In genomic region chr9:61379016-61379634, GRCm38 (mm10) we compare ENCODE assay signal across 10 mouse cellular contexts. TPM values are rescaled to one million over a fixed set of nuclear protein-coding genes. Genes with fewer than 3 reads are reported as not detected.
DNase-seq lines count a peak whose midpoint lies in the region; ATAC-seq and TF ChIP-seq lines count a peak whose summit lies in the region.
"Had no signal": no experiment of that assay in that cellular context is flagged by ENCODE, and none has a peak within 500 bp of the region (broad histone marks: within the 10 kb centered on the region; RNA-seq: fewer than 3 reads in every experiment).

No protein-coding gene starts in this region.

- no peak for ATAC-seq in kidney, embryonic 14.5 days (ENCODE audit: low FRiP score, low TSS enrichment)
- ATAC-seq in forebrain, embryonic 12.5 days (ENCODE audit: low FRiP score), result no peak
- peak; percentile 8; the same call in 1 of the 2 replicates for ATAC-seq in kidney, postnatal 0 days (replicated peaks; ENCODE audit: low FRiP score, low read depth)
- no peak for ATAC-seq in midbrain, embryonic 16.5 days

- H3K9me3 ChIP-seq in kidney, embryonic 14.5 days (ENCODE audit: control insufficient read depth, low read length), result no peaks in the 10 kb centered on the region
- no peaks in the 10 kb centered on the region for H3K9me3 ChIP-seq in forebrain, embryonic 12.5 days
- H3K9me3 ChIP-seq in kidney, postnatal 0 days (replicated peaks; ENCODE audit: low read length), result no peaks in the 10 kb centered on the region
- H3K9me3 ChIP-seq in midbrain, embryonic 16.5 days (replicated peaks; ENCODE audit: control insufficient read depth, low read length, poor library complexity, severe bottlenecking), result no peaks in the 10 kb centered on the region
- H3K9me3 ChIP-seq: megakaryocyte, embryonic 14.5 days had no signal

- TF ChIP-seq CTCF in kidney, postnatal 0 days (IDR thresholded peaks at IDR 0.05; ENCODE audit: low read depth), result peak; percentile 53

- no peak overlapping the region for H3K9ac ChIP-seq in kidney, embryonic 14.5 days (ENCODE audit: low read depth, low read length)
- H3K9ac ChIP-seq in forebrain, embryonic 12.5 days, result 0 out of 2 replicates have a peak overlapping the region, but pooled peaks have one; percentile 9
- H3K9ac ChIP-seq in kidney, postnatal 0 days (ENCODE audit: low read depth, low read length), result no peak overlapping the region
- no peak overlapping the region for H3K9ac ChIP-seq in midbrain, embryonic 16.5 days (ENCODE audit: low read depth, low read length)

- H3K4me3 ChIP-seq in kidney, embryonic 14.5 days (ENCODE audit: low read length), result no peak overlapping the region
- no peak overlapping the region for H3K4me3 ChIP-seq in forebrain, embryonic 12.5 days (replicated peaks)
- no peak overlapping the region for H3K4me3 ChIP-seq in kidney, postnatal 0 days (replicated peaks; ENCODE audit: low read depth, low read length)
- H3K4me3 ChIP-seq in midbrain, embryonic 16.5 days (ENCODE audit: low read depth, low read length), result no peak overlapping the region
- H3K4me3 ChIP-seq: left cerebral cortex, adult 2 months had no signal

- H3K4me2 ChIP-seq in kidney, embryonic 14.5 days (replicated peaks; ENCODE audit: low read depth, low read length), result no peak overlapping the region
- H3K4me2 ChIP-seq in forebrain, embryonic 12.5 days, result peak overlapping the region; percentile 72
- H3K4me2 ChIP-seq in kidney, postnatal 0 days (ENCODE audit: low read length), result no peak overlapping the region
- peak overlapping the region; percentile 94 for H3K4me2 ChIP-seq in midbrain, embryonic 16.5 days (ENCODE audit: low read length)

- peaks cover 53% of the 10 kb centered on the region; the same call in 1 of the 2 replicates for H3K36me3 ChIP-seq in kidney, embryonic 14.5 days (ENCODE audit: control insufficient read depth, insufficient read depth, low read length)
- peaks cover 38% of the 10 kb centered on the region for H3K36me3 ChIP-seq in forebrain, embryonic 12.5 days (replicated peaks)
- peaks cover 21% of the 10 kb centered on the region for H3K36me3 ChIP-seq in kidney, postnatal 0 days (ENCODE audit: insufficient read depth, low read length)
- no peaks in the 10 kb centered on the region for H3K36me3 ChIP-seq in midbrain, embryonic 16.5 days (ENCODE audit: control insufficient read depth, insufficient read depth, low read length)

- peaks cover 76% of the 10 kb centered on the region for H3K4me1 ChIP-seq in kidney, embryonic 14.5 days (ENCODE audit: control insufficient read depth, insufficient read depth, low read length)
- H3K4me1 ChIP-seq in forebrain, embryonic 12.5 days, result peaks cover 98% of the 10 kb centered on the region
- H3K4me1 ChIP-seq in kidney, postnatal 0 days (replicated peaks; ENCODE audit: insufficient read depth, low read length), result peaks cover 42% of the 10 kb centered on the region
- H3K4me1 ChIP-seq in midbrain, embryonic 16.5 days (ENCODE audit: control insufficient read depth, insufficient read depth, low read length), result peaks cover 86% of the 10 kb centered on the region

- 60% methylated on average over 11 of the region's 11 CpGs for WGBS in kidney, embryonic 14.5 days
- 61% methylated on average over 11 of the region's 11 CpGs for whole genome bisulfite sequencing in forebrain, embryonic 12.5 days
- WGBS in kidney, postnatal 0 days, result 68% methylated on average over 11 of the region's 11 CpGs
- WGBS in midbrain, embryonic 16.5 days, result 55% methylated on average over 11 of the region's 11 CpGs

- no peaks in the 10 kb centered on the region for H3K27me3 ChIP-seq in kidney, embryonic 14.5 days (ENCODE audit: control insufficient read depth, insufficient read depth, low read length)
- peaks cover 16% of the 10 kb centered on the region; the same call in 1 of the 2 replicates for H3K27me3 ChIP-seq in forebrain, embryonic 12.5 days
- H3K27me3 ChIP-seq in kidney, postnatal 0 days (ENCODE audit: insufficient read depth, low read length), result no peaks in the 10 kb centered on the region
- H3K27me3 ChIP-seq in midbrain, embryonic 16.5 days (ENCODE audit: control insufficient read depth, insufficient read depth, low read depth, low read length), result no peaks in the 10 kb centered on the region

- DNase-seq in kidney, adult 18-20 months, result peak; percentile 69
- DNase-seq in kidney, postnatal 0 days (ENCODE audit: low spot score), result no peak
- DNase-seq in left cerebral cortex, adult 18-20 months (ENCODE audit: low spot score in 2 of 2), result no peak
- no peak for DNase-seq in adrenal gland, postnatal 10 days
- no peak for DNase-seq in spleen, postnatal 10 days (ENCODE audit: low spot score in 2 of 2)

- no peak overlapping the region for H3K27ac ChIP-seq in kidney, embryonic 14.5 days (ENCODE audit: low read depth, low read length)
- peak overlapping the region; percentile 71 for H3K27ac ChIP-seq in forebrain, embryonic 12.5 days
- H3K27ac ChIP-seq in kidney, postnatal 0 days, result no peak overlapping the region
- H3K27ac ChIP-seq in midbrain, embryonic 16.5 days (ENCODE audit: low read length), result no peak overlapping the region
- H3K27ac ChIP-seq: left cerebral cortex, adult 2 months had no signal

RNA-seq across cellular contexts. Expression of gene Tle3, which starts 7.0 kb away (rescaled TPM):
- 29.6 and 33.7 TPM in 2 replicates for polyA plus RNA-seq in kidney, embryonic 14.5 days (2014; fragmentation: Nextera tagmentation; extraction: Ambion mirVana)
- polyA plus RNA-seq in forebrain, embryonic 12.5 days (2016; fragmentation: Nextera tagmentation; extraction: Ambion mirVana), result 55.6 and 56.2 TPM in 2 replicates
- 22.0 and 22.9 TPM in 2 replicates for polyA plus RNA-seq in kidney, postnatal 0 days (2015; fragmentation: Nextera tagmentation; extraction: Ambion mirVana)
- polyA plus RNA-seq in midbrain, embryonic 16.5 days (2015; fragmentation: Nextera tagmentation; extraction: Ambion mirVana), result 27.4 and 29.7 TPM in 2 replicates
- 10 to 100 TPM; 54.3 to 58.3 TPM for total RNA-seq in left cerebral cortex, adult 18-20 months (2021)
- 10 to 100 TPM; 82.4 to 92.7 TPM for total RNA-seq in adrenal gland, postnatal 10 days (2021)

Comparison
In these comparisons a context has a peak if more than half of its experiments do, and no peak if none do; other contexts are left out.
1. H3K4me2 ChIP-seq: peak in forebrain, embryonic 12.5 days (single experiment) and midbrain, embryonic 16.5 days (single experiment); none in kidney, embryonic 14.5 days (single experiment) and kidney, postnatal 0 days (single experiment).